Comparison of ENCODE assay signal across 14 mouse cellular contexts in genomic region chr6:57744974-57745747, GRCm38 (mm10). TPM values are rescaled to one million over a fixed set of nuclear protein-coding genes. Genes with fewer than 3 reads are reported as not detected.
A peak's percentile ranks its signal among the peaks of the same experiment; 100 is the strongest.
DNase-seq lines count a peak whose midpoint lies in the region; ATAC-seq and TF ChIP-seq lines count a peak whose summit lies in the region.
"Had no signal": no experiment of that assay in that cellular context is flagged by ENCODE, and none has a peak within 500 bp of the region (broad histone marks: within the 10 kb centered on the region; RNA-seq: fewer than 3 reads in every experiment).

No protein-coding gene starts in this region.

- H3K4me1 ChIP-seq in heart, embryonic 13.5 days: peaks cover 2% of the 10 kb centered on the region; the same call in 1 of the 2 replicates
- peaks cover 56% of the 10 kb centered on the region for H3K4me1 ChIP-seq in megakaryocyte, embryonic 14.5 days
- H3K4me1 ChIP-seq in forebrain, postnatal 0 days (ENCODE audit: insufficient read depth): no peaks in the 10 kb centered on the region
- H3K4me1 ChIP-seq: hindbrain, embryonic 13.5 days; midbrain, embryonic 13.5 days; neural tube, embryonic 12.5 days had no signal

- no peak overlapping the region for H3K4me3 ChIP-seq in heart, embryonic 13.5 days
- H3K4me3 ChIP-seq in megakaryocyte, embryonic 14.5 days (replicated peaks): peak overlapping the region; percentile 17
- H3K4me3 ChIP-seq in forebrain, postnatal 0 days (ENCODE audit: low read depth, low read length): no peak overlapping the region
- H3K4me3 ChIP-seq: gastrocnemius, adult 2 months; hindbrain, embryonic 13.5 days; midbrain, embryonic 13.5 days; neural tube, embryonic 12.5 days had no signal

- no peak for TF ChIP-seq CTCF in forebrain, postnatal 0 days (IDR thresholded peaks at IDR 0.05; ENCODE audit: low read depth)

- WGBS in heart, embryonic 13.5 days: 67% methylated on average over 4 of the region's 4 CpGs
- 90% methylated on average over 4 of the region's 4 CpGs for WGBS in forebrain, postnatal 0 days

- H3K27ac ChIP-seq in heart, embryonic 13.5 days (replicated peaks): peak overlapping the region; percentile 46
- H3K27ac ChIP-seq in forebrain, postnatal 0 days (ENCODE audit: low read depth, low read length): no peak overlapping the region
- H3K27ac ChIP-seq: gastrocnemius, adult 2 months; hindbrain, embryonic 13.5 days; midbrain, embryonic 13.5 days; neural tube, embryonic 12.5 days had no signal

- H3K9me3 ChIP-seq in heart, embryonic 13.5 days: no peaks in the 10 kb centered on the region
- H3K9me3 ChIP-seq in megakaryocyte, embryonic 14.5 days: peaks cover 5% of the 10 kb centered on the region; the same call in 1 of the 2 replicates
- H3K9me3 ChIP-seq in forebrain, postnatal 0 days (ENCODE audit: low read length): no peaks in the 10 kb centered on the region
- H3K9me3 ChIP-seq: hindbrain, embryonic 13.5 days; midbrain, embryonic 13.5 days; neural tube, embryonic 12.5 days had no signal

- no peak overlapping the region for H3K9ac ChIP-seq in heart, embryonic 13.5 days
- no peak overlapping the region for H3K9ac ChIP-seq in forebrain, postnatal 0 days
- H3K9ac ChIP-seq: hindbrain, embryonic 13.5 days; midbrain, embryonic 13.5 days; neural tube, embryonic 12.5 days had no signal

- no peak for DNase-seq in heart, adult 8-10 months (ENCODE audit: low spot score)
- DNase-seq in NIH3T3 (ENCODE audit: low read depth): peak; percentile 11
- no peak for DNase-seq in forebrain, postnatal 0 days
- DNase-seq in left cerebral cortex, postnatal 25 days (ENCODE audit: low spot score in 2 of 2): no peak
- DNase-seq: adrenal gland, postnatal 36 days; gastrocnemius, adult 2 months; right cerebral cortex, adult 18-20 months had no signal

- ATAC-seq in heart, embryonic 13.5 days (ENCODE audit: extremely low read depth, insufficient number of reproducible peaks, low FRiP score, low TSS enrichment): peak; percentile 87
- peak; percentile 86 for ATAC-seq in erythroid progenitor cell, adult 5-6 weeks (replicated peaks; ENCODE audit: low FRiP score, poor library complexity, severe bottlenecking)
- ATAC-seq in forebrain, postnatal 0 days: no peak
- ATAC-seq: CD4-positive, CD25-positive, alpha-beta regulatory T cell, adult 4 months had no signal

- intact Hi-C loops in left cerebral cortex, postnatal 25 days (cut with DNase I): no loop called here

- H3K4me2 ChIP-seq in heart, embryonic 13.5 days: no peak overlapping the region
- H3K4me2 ChIP-seq in forebrain, postnatal 0 days (ENCODE audit: low read depth): no peak overlapping the region
- H3K4me2 ChIP-seq: hindbrain, embryonic 13.5 days; midbrain, embryonic 13.5 days; neural tube, embryonic 12.5 days had no signal

- H3K36me3 ChIP-seq in heart, embryonic 13.5 days: 0 out of 2 replicates have a peak, but pooled peaks cover 2% of the 10 kb centered on the region
- peaks cover 24% of the 10 kb centered on the region for H3K36me3 ChIP-seq in megakaryocyte, embryonic 14.5 days (replicated peaks; ENCODE audit: low read length)
- H3K36me3 ChIP-seq in forebrain, postnatal 0 days (ENCODE audit: insufficient read depth): no peaks in the 10 kb centered on the region
- H3K36me3 ChIP-seq: neural tube, embryonic 12.5 days had no signal

- no peaks in the 10 kb centered on the region for H3K27me3 ChIP-seq in heart, embryonic 13.5 days (replicated peaks)
- no peaks in the 10 kb centered on the region for H3K27me3 ChIP-seq in megakaryocyte, embryonic 14.5 days (replicated peaks)
- H3K27me3 ChIP-seq in forebrain, postnatal 0 days (ENCODE audit: insufficient read depth, low read length): no peaks in the 10 kb centered on the region
- H3K27me3 ChIP-seq: hindbrain, embryonic 13.5 days; midbrain, embryonic 13.5 days; neural tube, embryonic 12.5 days had no signal

RNA-seq across cellular contexts. Expression of gene Lancl2, which starts 42.8 kb away (rescaled TPM):
- 16.9 and 19.4 TPM in 2 replicates for polyA plus RNA-seq in heart, embryonic 13.5 days (2015; fragmentation: Nextera tagmentation; extraction: Ambion mirVana)
- total RNA-seq in heart, adult 8-10 months (2022): 10 to 100 TPM; 12.5 to 14.7 (median 13.5) TPM
- total RNA-seq in erythroid progenitor cell, adult 5-6 weeks (2015; ENCODE audit: low replicate concordance): 50.1 and 53.7 TPM in 2 replicates
- total RNA-seq in erythroid progenitor cell, adult 5-6 weeks (2017; ENCODE audit: low replicate concordance): 38.6 and 56.5 TPM in 2 replicates
- 6.7 and 7.6 TPM in 2 replicates for polyA plus RNA-seq in megakaryocyte, embryonic 14.5 days (2012; ENCODE audit: insufficient read depth, low replicate concordance)
- total RNA-seq in forebrain, postnatal 0 days (2014; rRNA removed): 146 and 150 TPM in 2 replicates
- 76.0 and 102 TPM in 2 replicates for polyA plus RNA-seq in forebrain, postnatal 0 days (2015; fragmentation: Nextera tagmentation; extraction: Ambion mirVana)
- total RNA-seq in left cerebral cortex, postnatal 25 days (2021): 100 to 1,000 TPM; 120 to 128 TPM

RNA-seq across cellular contexts. Expression of gene Pyurf, which starts 53.3 kb away (rescaled TPM):
- polyA plus RNA-seq in heart, embryonic 13.5 days (2015; fragmentation: Nextera tagmentation; extraction: Ambion mirVana): 25.2 and 28.0 TPM in 2 replicates
- 10 to 100 TPM; 21.8 to 24.4 (median 23.9) TPM for total RNA-seq in heart, adult 8-10 months (2022)
- 5.4 and 7.1 TPM in 2 replicates for total RNA-seq in erythroid progenitor cell, adult 5-6 weeks (2015; ENCODE audit: low replicate concordance)
- total RNA-seq in erythroid progenitor cell, adult 5-6 weeks (2017; ENCODE audit: low replicate concordance): 8.4 and 12.8 TPM in 2 replicates
- 10.5 and 24.9 TPM in 2 replicates for polyA plus RNA-seq in megakaryocyte, embryonic 14.5 days (2012; ENCODE audit: insufficient read depth, low replicate concordance)
- total RNA-seq in forebrain, postnatal 0 days (2014; rRNA removed): 9.7 and 11.8 TPM in 2 replicates
- polyA plus RNA-seq in forebrain, postnatal 0 days (2015; fragmentation: Nextera tagmentation; extraction: Ambion mirVana): 9.0 and 9.6 TPM in 2 replicates
- total RNA-seq in left cerebral cortex, postnatal 25 days (2021): 1 to 10 TPM; 8.4 to 9.4 TPM
